Mouse (Mus musculus) cerebellum, postnatal 36 days (tissue): ENCODE measurements around the gene Olfr825.
"Not testable (repeated sequence)": the region's sequence is repeated elsewhere in the genome, so short reads cannot be mapped to it uniquely, and the experiment has no call there.

Experiments used
- DNase-seq, 2 experiments: peaks; one replicate each; pipeline ENCODE4 v3.0.0; 2021 to 2022; ENCODE audit warnings: mixed read lengths in 2 of 2

Gene Olfr825

DNA sequence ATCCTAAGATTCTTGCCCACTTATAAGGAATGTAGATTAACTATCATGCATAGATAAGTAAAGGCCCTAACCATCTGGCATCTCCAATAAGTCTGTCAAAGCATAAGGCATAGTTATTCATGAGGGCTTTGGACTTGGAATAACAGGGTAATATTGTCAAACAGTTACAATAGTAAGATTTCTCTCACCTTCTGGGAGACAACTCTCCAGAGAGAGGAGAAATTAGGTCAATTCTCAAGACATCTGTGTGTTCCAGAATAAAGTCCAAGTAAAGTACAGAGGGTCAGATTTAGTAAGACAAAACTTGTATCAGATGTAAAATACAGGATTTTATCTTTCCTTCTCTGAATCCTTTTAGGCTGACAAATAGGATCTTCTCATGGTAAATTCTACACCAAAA, at the start of gene Olfr825:
Gene Olfr825 (minus strand): TSS at position 101 of the 400 bp plus-strand sequence.
- DNase-seq: no peak

DNA sequence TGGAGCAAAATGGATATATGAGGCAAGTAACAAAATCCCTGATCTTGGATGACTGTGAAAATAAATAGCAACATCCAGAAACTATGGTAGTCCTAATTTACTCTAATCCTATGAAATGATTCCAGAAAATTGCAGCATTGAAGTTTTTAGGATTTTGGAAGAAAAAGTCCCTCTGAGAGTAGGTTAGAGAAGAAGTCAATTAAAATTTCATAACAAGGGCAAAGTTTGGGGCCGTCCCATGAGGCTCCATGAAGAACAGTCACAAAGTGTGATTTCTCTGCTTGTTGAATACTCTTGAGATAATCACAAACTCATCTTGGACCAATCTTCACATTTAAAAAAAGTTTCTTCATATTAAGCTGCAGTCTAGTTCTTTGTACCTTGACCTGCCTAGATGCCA, 47.7 kb upstream of the Olfr825 start, which contains the start of gene Olfr827:
Gene Olfr827 (minus strand): TSS at position 101 of the 400 bp plus-strand sequence.
- DNase-seq: no peak

DNA sequence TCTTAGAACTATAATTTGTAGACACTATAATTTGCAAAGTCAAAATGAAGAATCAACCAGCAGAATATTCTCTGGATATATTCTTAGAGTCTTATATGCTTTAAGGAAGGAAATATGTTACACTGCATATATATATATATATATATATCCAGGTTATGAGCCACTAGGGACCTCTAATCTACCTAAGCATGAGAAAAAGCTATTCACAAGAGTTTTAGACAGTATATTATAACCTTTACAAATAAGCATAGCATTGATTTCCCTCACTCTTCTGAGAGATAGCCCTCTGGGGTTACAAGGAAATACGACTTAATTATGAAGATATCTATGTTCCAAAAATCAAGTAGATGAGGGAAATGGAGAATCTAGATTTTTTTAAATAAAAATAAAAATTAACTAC, 17.5 kb upstream of the Olfr825 start, which contains the start of gene Olfr826:
Gene Olfr826 (minus strand): TSS at position 101 of the 400 bp plus-strand sequence.
- DNase-seq: no peak

DNA sequence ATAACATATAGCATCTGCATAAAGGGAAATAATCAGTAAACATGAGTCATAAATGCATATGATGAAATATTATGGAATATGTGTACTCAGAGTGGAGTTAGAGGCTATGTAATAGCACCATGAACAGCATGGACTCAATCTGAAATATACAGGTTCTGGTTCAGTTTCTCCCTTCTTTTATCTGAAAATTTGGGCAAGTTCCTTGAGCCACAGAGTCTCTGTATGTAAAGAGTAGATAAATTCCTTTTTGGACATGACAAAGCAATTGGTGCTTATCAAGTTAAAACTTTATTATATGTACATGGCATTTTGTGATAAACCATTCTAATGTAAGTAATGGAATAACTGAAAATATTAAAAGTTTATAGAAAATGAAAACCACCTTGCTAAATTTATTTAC, 1.4 kb downstream of the Olfr825 start:
- DNase-seq: no peak

DNA sequence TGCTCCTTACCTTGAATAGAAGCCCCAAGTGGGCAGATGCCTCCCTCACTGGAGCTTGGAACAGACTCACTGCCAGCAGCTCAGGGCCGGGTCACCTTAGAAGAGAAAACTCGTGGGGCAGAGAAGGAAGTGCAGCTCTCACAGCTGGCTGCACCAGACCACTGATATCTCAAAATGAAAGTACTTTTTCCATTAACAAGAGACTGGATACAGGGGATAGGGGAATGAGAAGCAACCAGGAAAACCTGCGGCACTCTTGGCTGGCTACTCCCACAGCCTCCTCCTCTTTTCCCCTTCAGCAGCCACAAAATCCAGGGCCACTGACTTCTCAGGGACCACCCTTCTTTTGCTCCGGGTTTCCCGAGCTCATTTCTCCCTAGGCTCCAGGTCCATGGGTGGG, 22.4 kb downstream of the Olfr825 start:
- no peak for DNase-seq

DNA sequence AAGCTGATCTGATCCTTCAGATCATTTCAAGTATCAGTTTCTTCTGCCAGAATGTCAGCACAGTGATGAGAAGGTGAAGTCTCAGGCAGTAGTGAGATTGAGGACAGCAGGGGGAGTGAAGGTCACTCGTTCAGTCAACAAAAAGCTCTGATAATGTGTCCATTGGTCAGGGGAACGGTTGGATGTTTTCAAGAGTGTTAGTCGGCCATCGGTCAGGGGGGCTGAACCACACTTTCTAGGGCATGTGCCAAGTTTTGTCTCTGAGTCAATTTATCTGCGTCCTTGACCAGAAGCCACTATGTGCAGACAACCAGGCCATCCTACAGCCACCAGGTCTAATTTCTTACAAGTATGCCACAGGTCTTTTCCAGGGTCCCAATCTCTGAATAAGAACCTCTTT, 24.1 kb downstream of the Olfr825 start:
- DNase-seq: not testable (repeated sequence)

DNA sequence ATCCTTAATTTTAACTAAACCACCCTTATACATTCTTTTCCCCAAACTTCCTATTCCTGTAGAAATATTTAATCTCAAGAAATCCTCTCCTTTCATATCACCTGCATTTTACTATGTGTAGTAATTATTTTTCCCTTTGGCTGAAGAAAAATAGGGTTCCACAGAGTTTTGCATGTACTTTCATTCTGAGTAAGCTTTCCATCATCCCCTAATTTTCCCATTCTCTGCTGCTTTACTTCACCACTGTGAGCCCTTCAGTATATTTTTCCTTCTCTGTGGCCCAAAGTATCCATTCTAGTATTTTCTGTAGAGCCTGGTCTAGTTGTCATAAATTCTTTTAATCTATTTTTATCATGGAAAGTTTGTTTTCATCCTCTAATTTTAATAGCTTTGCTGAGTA, 31.8 kb downstream of the Olfr825 start:
- DNase-seq: no peak

DNA sequence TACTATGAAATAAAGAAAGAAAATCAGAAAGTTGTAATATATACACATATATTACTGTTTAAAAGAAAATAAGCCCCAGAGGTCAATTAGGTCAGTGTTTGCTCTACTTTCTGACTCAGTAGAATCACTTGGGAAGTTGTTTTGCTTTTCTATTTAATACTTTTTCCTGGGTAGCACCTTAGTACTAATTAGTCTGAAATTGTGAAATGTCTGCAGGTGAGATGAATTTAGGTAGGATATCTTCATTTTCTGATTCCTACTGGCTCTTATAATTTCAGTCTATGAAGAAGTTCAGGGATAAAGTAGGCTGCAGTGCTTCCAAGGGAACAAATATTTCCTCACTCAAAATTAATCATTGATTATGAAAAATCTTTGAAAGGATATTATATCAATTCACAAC, 36.7 kb downstream of the Olfr825 start, which contains the start of gene Olfr824:
Gene Olfr824 (minus strand): TSS at position 101 of the 400 bp plus-strand sequence.
- DNase-seq: not testable (repeated sequence)

DNA sequence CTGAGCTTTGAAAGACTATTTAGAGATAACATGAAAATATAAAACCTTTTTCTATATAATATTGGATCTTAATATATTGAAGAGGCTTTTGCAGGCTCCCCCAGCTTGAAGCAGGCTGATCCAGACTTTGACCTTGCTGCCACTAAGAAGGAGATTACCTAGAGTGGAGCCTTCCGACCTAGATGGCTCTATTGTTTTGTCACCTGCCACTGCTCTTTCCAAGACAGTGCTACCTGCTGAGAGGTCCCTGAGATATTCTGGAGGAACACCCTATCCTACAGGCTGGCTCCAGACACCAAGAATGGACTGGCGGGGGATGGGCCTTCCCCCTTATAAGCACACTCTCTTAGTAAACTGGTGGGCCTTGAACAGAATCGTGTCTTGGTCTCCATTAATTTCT, 50.5 kb downstream of the Olfr825 start:
- DNase-seq: not testable (repeated sequence)

DNA sequence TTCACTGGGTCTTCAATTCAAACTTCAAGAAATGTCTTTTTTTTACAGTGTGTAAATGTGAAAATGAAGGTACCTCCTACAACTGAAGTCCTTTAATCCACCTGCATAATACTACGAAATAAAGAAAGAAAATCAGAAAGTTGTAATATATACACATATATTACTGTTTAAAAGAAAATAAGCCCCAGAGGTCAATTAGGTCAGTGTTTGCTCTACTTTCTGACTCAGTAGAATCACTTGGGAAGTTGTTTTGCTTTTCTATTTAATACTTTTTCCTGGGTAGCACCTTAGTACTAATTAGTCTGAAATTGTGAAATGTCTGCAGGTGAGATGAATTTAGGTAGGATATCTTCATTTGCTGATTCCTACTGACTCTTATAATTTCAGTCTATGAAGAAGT, 51.3 kb downstream of the Olfr825 start, which contains the start of gene Olfr823:
Gene Olfr823 (minus strand): TSS at position 101 of the 400 bp plus-strand sequence.
- DNase-seq: not testable (repeated sequence)
